Mouse (Mus musculus) hindbrain, embryonic 12.5 days (tissue): ENCODE data around the gene Nif3l1. TPM values are rescaled to one million over a fixed set of nuclear protein-coding genes. Genes with fewer than 3 reads are reported as not detected.

Experiments used
- ATAC-seq: fragments of 200-750 bp; cut with Nextera tagmentation; 2 replicates; pipeline ENCODE4 v1.8.0; 2017; ENCODE audit warnings: moderate TSS enrichment; ENCODE audit not compliant: low FRiP score
- H3K27ac ChIP-seq: fragments of 300-500 bp; sonication (generic); 2 replicates; pipeline ENCODE4 v1.5.1; 2016; ENCODE audit warnings: mild to moderate bottlenecking
- H3K27me3 ChIP-seq: fragments of 300-500 bp; sonication (generic); 2 replicates; pipeline ENCODE4 v1.6.1; 2016; ENCODE audit warnings: mild to moderate bottlenecking
- H3K36me3 ChIP-seq: fragments of 300-500 bp; sonication (generic); 2 replicates; pipeline ENCODE4 v1.6.1; 2016; ENCODE audit warnings: mild to moderate bottlenecking
- H3K4me1 ChIP-seq: fragments of 300-500 bp; sonication (generic); 2 replicates; pipeline ENCODE4 v1.6.1; 2016
- H3K4me2 ChIP-seq: fragments of 300-500 bp; sonication (generic); replicated peaks from 2 replicates; pipeline ENCODE4 v1.6.1; 2016; ENCODE audit warnings: mild to moderate bottlenecking
- H3K4me3 ChIP-seq: fragments of 300-500 bp; sonication (generic); 2 replicates; pipeline ENCODE4 v1.5.1; 2016; ENCODE audit warnings: mild to moderate bottlenecking
- H3K9ac ChIP-seq: fragments of 300-500 bp; sonication (generic); 2 replicates; pipeline ENCODE4 v1.6.1; 2016; ENCODE audit warnings: mild to moderate bottlenecking, moderate library complexity
- H3K9me3 ChIP-seq: fragments of 300-500 bp; sonication (generic); replicated peaks from 2 replicates; pipeline ENCODE4 v1.6.1; 2016; ENCODE audit warnings: mild to moderate bottlenecking
- WGBS: fragments of 180-500 bp; shearing (Covaris S2); methylation state at CpG from one replicate; pipeline ENCODE4 v1.1.7; 2016; 5-methylcytosine and 5-hydroxymethylcytosine counted together
- polyA plus RNA-seq: library from polyadenylated mRNA; unstranded; fragments of >200 nt; fragmentation: Nextera tagmentation; extraction: Ambion mirVana; gene quantifications from 2 replicates; pipeline ENCODE4 v1.2.1, GENCODE M21; 2016

The Nif3l1 gene
- polyA plus RNA-seq, 1 experiment from 2014 or later = 48.9 TPM

DNA sequence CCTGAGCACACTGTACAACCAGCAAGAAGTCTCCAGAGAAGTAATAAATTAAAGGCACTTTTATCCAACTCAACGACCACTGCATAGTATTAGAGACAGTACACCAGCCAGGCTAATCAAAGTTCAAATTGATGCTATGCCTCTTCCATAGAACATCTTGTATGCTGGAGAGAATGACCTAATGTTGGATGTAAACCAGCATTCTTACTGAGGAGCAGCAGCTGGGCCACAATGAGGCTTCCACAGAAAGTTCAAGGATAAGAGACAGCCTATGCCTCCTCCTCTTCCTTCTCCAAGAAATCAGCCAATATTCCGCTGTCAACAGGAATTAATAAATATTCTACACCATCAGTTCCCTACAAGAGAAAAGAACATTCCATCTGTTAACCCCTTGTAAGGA lies 19.0 kb downstream of the Nif3l1 start:
- no peak overlapping the region for H3K4me3 ChIP-seq
- H3K4me1 ChIP-seq = no peaks in the 10 kb centered on the region
- H3K27me3 ChIP-seq = no peaks in the 10 kb centered on the region
- no peaks in the 10 kb centered on the region for H3K9me3 ChIP-seq
- H3K4me2 ChIP-seq = no peak overlapping the region
- no peak for ATAC-seq
- no peak overlapping the region for H3K27ac ChIP-seq
- peaks cover 83% of the 10 kb centered on the region for H3K36me3 ChIP-seq
- WGBS = 85% methylated on average over 2 of the region's 2 CpGs
- H3K9ac ChIP-seq = no peak overlapping the region

DNA sequence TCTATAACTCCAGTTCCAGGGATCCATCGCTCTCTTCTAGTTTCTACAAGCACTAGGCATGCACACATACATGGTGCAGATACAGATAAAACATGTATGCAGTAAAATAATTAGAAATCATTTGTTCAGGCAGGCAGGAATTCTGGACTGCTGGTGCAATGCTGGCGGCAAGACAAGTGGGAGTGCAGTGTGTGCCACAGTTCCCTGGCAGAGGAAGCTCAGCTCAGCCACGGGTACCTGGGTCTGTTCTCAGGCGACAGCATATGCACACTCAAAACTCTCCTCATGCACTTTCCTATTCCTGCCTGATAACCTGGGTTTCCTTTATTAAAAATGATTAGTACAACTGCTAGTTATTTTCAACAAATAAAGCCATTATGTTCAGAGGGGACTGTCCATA lies 20.1 kb downstream of the Nif3l1 start:
- Histone ChIP-seq H3K4me3 (no peak overlapping the region), H3K27ac (no peak overlapping the region), H3K36me3 (peaks cover 84% of the 10 kb centered on the region), H3K9me3 (no peaks in the 10 kb centered on the region), H3K4me2 (no peak overlapping the region), H3K9ac (no peak overlapping the region), H3K4me1 (no peaks in the 10 kb centered on the region), H3K27me3 (no peaks in the 10 kb centered on the region)
- no peak for ATAC-seq
- WGBS = 92% methylated on average over 4 of the region's 4 CpGs

GRCm38 (mm10) chr1:58465561-58465960 lies 20.6 kb downstream of the Nif3l1 start:
- no peaks in the 10 kb centered on the region for H3K9me3 ChIP-seq
- H3K4me2 ChIP-seq = no peak overlapping the region
- no peaks in the 10 kb centered on the region for H3K27me3 ChIP-seq
- H3K4me3 ChIP-seq = no peak overlapping the region
- ATAC-seq = no peak
- H3K9ac ChIP-seq = no peak overlapping the region
- no peaks in the 10 kb centered on the region for H3K4me1 ChIP-seq
- H3K27ac ChIP-seq = no peak overlapping the region
- 89% methylated on average over 4 of the region's 4 CpGs for WGBS
- peaks cover 85% of the 10 kb centered on the region for H3K36me3 ChIP-seq

GRCm38 (mm10) chr1:58475662-58476061 lies 30.7 kb downstream of the Nif3l1 start:
- WGBS = 97% methylated on average over 8 of the region's 8 CpGs
- Histone ChIP-seq H3K9ac (no peak overlapping the region), H3K4me1 (no peaks in the 10 kb centered on the region), H3K4me2 (no peak overlapping the region), H3K36me3 (peaks cover 80% of the 10 kb centered on the region), H3K4me3 (no peak overlapping the region), H3K9me3 (no peaks in the 10 kb centered on the region), H3K27ac (no peak overlapping the region), H3K27me3 (no peaks in the 10 kb centered on the region)
- no peak for ATAC-seq

GRCm38 (mm10) chr1:58482647-58483046 lies 37.7 kb downstream of the Nif3l1 start:
- no peak overlapping the region for H3K4me3 ChIP-seq
- WGBS = 90% methylated on average over 4 of the region's 4 CpGs
- peaks cover 73% of the 10 kb centered on the region for H3K36me3 ChIP-seq
- H3K27me3 ChIP-seq = no peaks in the 10 kb centered on the region
- H3K4me1 ChIP-seq = no peaks in the 10 kb centered on the region
- H3K27ac ChIP-seq = no peak overlapping the region
- no peak overlapping the region for H3K9ac ChIP-seq
- ATAC-seq = no peak
- H3K4me2 ChIP-seq = no peak overlapping the region
- no peaks in the 10 kb centered on the region for H3K9me3 ChIP-seq

DNA sequence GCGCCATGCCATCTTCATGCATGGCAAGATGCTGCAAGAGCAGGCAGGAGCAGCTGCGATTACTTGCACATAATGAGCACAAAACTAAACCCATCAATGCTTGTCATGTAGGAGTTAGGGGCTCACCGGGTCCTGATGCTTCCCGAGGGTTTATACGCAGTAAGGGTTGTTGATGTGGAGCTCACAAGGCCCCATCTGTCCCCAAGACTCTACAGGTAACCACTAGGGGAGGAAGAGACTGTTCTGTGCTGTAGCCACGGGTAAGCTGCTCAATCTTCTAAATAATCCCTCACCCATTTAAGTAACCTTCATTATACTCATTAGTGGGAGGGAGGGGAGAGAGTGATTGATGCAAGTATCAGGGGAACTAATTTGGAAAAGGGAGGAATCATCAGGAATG lies 50.7 kb downstream of the Nif3l1 start:
- Histone ChIP-seq H3K4me3 (no peak overlapping the region), H3K36me3 (peaks cover 80% of the 10 kb centered on the region), H3K9ac (no peak overlapping the region), H3K27ac (no peak overlapping the region), H3K27me3 (no peaks in the 10 kb centered on the region), H3K4me2 (no peak overlapping the region), H3K4me1 (no peaks in the 10 kb centered on the region), H3K9me3 (no peaks in the 10 kb centered on the region)
- WGBS = 84% methylated on average over 6 of the region's 6 CpGs
- no peak for ATAC-seq

- no peak overlapping the region for H3K27ac ChIP-seq
- no peaks in the 10 kb centered on the region for H3K4me1 ChIP-seq
- WGBS = 93% methylated on average over 4 of the region's 4 CpGs
- no peak overlapping the region for H3K4me2 ChIP-seq
- peaks cover 61% of the 10 kb centered on the region for H3K36me3 ChIP-seq
- no peaks in the 10 kb centered on the region for H3K9me3 ChIP-seq
- ATAC-seq = no peak
- no peak overlapping the region for H3K4me3 ChIP-seq
- no peak overlapping the region for H3K9ac ChIP-seq
- H3K27me3 ChIP-seq = no peaks in the 10 kb centered on the region
Measured at GRCm38 (mm10) chr1:58497678-58498077, 52.7 kb downstream of the Nif3l1 start.

- no peak overlapping the region for H3K4me3 ChIP-seq
- no peaks in the 10 kb centered on the region for H3K9me3 ChIP-seq
- no peak overlapping the region for H3K9ac ChIP-seq
- no peaks in the 10 kb centered on the region for H3K27me3 ChIP-seq
- no peak overlapping the region for H3K4me2 ChIP-seq
- peaks cover 10% of the 10 kb centered on the region for H3K4me1 ChIP-seq
- WGBS = 89% methylated on average over 1 of the region's 1 CpGs
- no peak for ATAC-seq
- H3K27ac ChIP-seq = no peak overlapping the region
- H3K36me3 ChIP-seq = peaks cover 54% of the 10 kb centered on the region
Measured at GRCm38 (mm10) chr1:58498758-58499157, 53.8 kb downstream of the Nif3l1 start.

DNA sequence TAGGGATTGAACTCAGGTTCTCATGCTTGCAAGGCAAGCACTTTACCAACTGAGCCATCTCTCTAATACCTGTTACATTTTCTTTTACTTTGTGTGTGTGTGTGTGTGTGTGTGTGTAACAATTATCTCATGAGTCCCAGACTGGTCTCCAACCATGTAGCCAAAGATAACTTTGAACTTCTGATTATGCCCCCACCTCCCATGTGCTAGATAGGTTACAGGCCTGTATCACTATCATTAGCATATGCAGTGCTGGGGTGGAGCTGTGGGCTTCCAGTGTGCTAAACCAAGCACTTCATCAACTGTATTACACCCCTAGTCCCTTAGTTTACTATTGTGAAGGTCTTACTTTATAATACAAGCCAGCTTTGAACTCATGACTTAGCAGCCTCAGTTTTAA lies 58.2 kb downstream of the Nif3l1 start:
- Histone ChIP-seq H3K4me3 (peak overlapping the region; percentile 90; the same call in 1 of the 2 replicates), H3K36me3 (peaks cover 33% of the 10 kb centered on the region), H3K27me3 (no peaks in the 10 kb centered on the region), H3K9me3 (peaks cover 14% of the 10 kb centered on the region), H3K4me1 (peaks cover 16% of the 10 kb centered on the region), H3K9ac (no peak overlapping the region), H3K4me2 (peak overlapping the region; percentile 80), H3K27ac (no peak overlapping the region)
- no peak for ATAC-seq

GRCm38 (mm10) chr1:58503793-58504370 lies 58.9 kb downstream of the Nif3l1 start:
- Histone ChIP-seq H3K4me3 (peak overlapping the region; percentile 90), H3K27ac (peak overlapping the region; percentile 78; the same call in 1 of the 2 replicates), H3K9me3 (peaks cover 22% of the 10 kb centered on the region), H3K4me1 (peaks cover 16% of the 10 kb centered on the region), H3K27me3 (no peaks in the 10 kb centered on the region), H3K36me3 (peaks cover 26% of the 10 kb centered on the region), H3K9ac (peak overlapping the region; percentile 89), H3K4me2 (peak overlapping the region; percentile 80)
- ATAC-seq = no peak
- 35% methylated on average over 9 of the region's 9 CpGs for WGBS

GRCm38 (mm10) chr1:58504577-58505254 lies 59.8 kb downstream of the Nif3l1 start, which contains the start of gene Orc2:
Orc2 (minus strand) TSS chr1:58505109.
- ATAC-seq = peak; percentile 100
- Histone ChIP-seq H3K4me2 (peak within 1 kb of the TSS; percentile 80), H3K9me3 (peaks cover 25% of the 10 kb centered on the region), H3K36me3 (peaks cover 19% of the 10 kb centered on the region), H3K27me3 (no peaks in the 10 kb centered on the region), H3K9ac (peak within 1 kb of the TSS; percentile 89), H3K4me1 (peaks cover 16% of the 10 kb centered on the region), H3K27ac (peak within 1 kb of the TSS; percentile 78), H3K4me3 (peak within 1 kb of the TSS; percentile 90)
- WGBS = under 1% methylated on average over 64 of the region's 64 CpGs

DNA sequence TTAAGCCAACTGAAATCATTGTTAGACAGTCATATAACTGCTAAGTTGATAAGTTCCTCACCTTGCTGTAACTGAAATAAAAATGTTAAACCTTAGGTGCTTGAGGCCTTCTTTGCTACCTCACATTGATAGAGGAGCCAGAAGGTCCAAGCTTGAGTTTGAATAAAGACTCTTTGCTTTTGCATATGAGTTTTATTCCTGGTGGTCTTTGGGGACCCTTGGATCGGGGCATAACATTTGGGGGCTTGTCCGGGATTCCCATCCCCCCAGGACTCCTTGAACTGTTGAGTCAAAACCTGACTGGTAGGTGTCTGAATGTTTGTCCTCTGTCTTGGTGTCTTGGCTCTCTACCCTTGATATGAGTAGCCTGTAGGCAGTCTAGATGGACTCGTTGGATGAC lies 62.3 kb downstream of the Nif3l1 start:
- no peak overlapping the region for H3K27ac ChIP-seq
- peaks cover 25% of the 10 kb centered on the region for H3K9me3 ChIP-seq
- 0 out of 2 replicates have a peak, but pooled peaks cover 9% of the 10 kb centered on the region for H3K36me3 ChIP-seq
- no peak overlapping the region for H3K4me2 ChIP-seq
- no peak overlapping the region for H3K4me3 ChIP-seq
- 88% methylated on average over 3 of the region's 3 CpGs for WGBS
- no peak for ATAC-seq
- H3K4me1 ChIP-seq = peaks cover 16% of the 10 kb centered on the region
- H3K27me3 ChIP-seq = no peaks in the 10 kb centered on the region
- no peak overlapping the region for H3K9ac ChIP-seq
